Mouse (Mus musculus) urinary bladder, adult 2 months (tissue): ENCODE results near the gene Eya4. TPM values are rescaled to one million over a fixed set of nuclear protein-coding genes. Genes with fewer than 3 reads are reported as not detected.

Source experiments
- DNase-seq: peaks from one replicate; pipeline ENCODE4 v3.0.0; 2022; ENCODE audit warnings: low spot score
- polyA plus RNA-seq: library from polyadenylated mRNA; depleted of rRNA; stranded (reverse); fragments of >200 nt; gene quantifications from 2 replicates; pipeline ENCODE4 v1.2.3, GENCODE M21; 2012

Eya4 gene
- polyA plus RNA-seq, 1 experiment, result 6.1 TPM

DNA sequence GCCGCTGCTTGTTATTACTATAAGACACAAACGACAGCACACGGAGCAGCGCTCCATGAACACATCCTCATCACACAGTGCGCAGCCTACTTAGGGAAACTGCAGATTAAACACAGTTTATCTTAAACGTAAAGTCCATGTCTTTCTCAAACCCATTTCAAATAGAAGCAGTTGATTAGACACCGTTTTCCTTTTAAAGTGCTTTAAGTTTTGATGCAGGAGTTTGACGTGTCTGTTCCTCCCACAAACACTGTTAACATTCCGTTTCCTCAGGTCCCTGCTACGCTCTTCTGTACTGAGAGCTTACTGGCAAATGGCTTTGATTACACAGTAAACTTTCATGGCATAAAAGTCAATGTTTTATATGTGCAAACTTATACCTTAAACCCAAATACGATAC is 191.4 kb downstream of the Eya4 start:
- DNase-seq, result no peak

DNA sequence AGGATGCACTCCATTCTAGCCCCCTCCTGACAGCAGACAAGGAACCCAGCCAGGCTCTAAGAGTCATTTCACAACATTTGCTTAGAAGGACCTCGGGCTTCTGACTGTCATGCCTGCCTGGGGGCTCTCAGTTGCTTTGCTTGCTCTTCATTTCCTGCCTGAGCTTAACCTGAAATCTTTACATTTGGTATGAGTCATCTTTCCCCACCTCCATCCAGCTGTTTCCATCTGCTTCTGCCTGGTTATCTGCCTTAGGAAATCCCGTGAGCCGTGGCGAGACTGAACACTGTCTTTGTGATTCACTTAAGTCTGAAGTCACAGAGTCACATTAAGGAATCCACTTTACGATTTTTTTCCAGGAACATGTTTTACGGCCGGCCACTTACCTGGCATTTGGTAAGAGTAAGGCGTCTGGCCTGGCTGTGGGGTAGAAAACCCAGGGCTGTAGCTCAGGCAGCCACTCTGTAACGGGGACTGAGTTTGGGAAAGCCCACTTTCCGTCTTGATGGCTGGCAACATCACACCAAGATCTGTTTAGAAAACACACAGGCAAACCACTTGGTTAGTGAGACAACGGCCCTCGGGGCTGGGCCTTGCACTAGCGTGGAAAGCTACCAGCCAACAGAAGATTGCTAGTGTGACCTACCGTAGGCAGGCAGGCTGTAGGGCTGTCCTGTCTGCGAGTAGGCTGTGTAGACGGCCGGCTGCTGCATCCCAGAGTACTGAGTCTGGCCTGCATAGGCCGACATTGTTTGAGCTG is 193.5 kb downstream of the Eya4 start:
- DNase-seq, result no peak

DNA sequence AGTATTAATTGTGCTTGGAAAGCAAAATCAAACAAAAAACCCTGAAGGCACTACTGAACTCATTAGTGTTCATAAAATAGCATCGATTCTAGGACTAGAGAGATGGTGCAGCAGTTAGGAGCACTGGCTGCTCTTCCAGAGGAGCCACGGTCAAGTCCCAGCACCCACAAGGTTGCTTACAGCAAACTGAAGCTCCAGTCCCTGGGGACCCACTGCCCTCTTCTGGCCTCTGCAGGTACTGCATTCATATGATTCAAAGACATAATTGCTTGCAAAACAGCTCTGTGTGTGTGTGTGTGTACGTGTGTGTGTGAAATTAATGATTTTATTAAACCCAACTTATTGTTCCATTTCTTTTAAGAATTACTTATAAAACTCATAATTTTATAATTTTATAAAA is 200.2 kb downstream of the Eya4 start:
- no peak for DNase-seq

DNA sequence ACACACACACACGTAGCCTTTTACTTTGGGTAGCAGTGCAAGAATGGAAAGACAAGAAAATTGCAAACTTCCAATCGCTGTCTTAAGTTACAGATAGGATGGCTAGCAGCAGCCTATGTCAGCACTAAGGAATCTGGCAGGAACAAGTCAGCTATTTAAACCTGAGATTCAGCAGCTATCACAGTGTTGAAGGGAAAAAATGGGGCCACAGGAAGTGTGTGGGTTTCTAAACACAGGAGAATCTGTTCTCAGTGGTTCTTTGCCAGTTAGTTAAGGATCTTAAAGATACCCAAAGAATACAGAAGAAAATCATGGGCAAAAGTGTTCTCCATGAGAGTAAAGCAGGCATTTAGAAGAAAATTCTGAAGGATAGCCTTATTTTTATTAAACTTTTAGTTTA is 206.0 kb downstream of the Eya4 start:
- DNase-seq, result no peak

DNA sequence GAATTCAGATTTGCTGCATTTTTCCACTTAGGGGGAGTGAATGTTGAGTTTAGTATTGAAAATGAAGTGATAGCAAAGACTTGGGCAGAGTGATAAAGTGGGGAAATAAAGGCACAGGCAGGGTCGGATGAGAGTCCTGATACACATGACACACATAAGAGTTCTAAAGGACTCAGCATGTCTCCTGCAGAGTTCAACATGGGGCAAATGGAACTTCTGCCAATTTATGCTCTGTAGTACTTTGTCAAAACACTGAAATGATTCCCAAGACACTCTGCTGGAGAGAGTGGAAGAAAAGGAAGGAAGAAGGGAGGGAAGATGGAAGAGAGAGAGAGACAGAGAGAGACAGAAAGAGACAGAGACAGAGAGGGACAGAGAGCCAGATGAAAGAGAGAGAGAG is 222.6 kb downstream of the Eya4 start:
- DNase-seq, result no peak

DNA sequence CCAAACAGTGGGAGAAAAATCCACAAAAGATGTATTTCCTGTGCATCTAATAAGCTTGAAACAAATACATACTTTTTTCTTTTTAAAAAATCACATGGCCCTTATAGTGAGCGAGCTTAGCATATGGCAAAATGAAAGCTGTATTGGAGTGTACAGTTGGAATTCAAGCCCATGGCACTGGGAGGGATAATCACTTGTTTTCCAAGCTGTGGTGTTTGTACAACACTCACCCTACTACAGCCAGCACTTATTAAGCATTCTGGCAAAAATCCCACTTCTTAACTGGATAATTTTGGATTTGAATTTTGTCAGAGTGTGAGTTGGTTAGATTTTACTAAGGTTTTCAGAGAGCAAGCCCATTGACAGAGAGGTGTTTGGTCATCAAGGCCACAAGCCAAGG is 223.4 kb downstream of the Eya4 start:
- no peak for DNase-seq

DNA sequence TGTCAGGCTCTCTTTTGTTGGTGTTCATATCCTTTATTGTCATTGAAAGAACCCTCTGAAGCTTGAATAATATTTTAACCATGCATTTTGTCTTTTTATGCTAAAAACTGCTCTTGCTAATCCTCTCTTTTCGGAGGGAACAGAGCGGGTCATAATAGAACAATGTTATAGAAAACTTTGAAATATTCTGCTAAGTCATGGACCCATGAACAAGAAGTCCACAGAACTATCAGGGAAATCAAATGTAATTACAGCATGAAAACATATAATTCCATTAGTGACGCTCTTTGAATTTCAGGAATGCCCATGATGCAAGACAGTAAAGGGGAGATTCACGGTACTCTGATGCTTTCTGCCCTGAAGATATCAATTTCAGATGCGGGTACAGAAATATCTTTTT is 224.1 kb downstream of the Eya4 start:
- DNase-seq, result no peak

DNA sequence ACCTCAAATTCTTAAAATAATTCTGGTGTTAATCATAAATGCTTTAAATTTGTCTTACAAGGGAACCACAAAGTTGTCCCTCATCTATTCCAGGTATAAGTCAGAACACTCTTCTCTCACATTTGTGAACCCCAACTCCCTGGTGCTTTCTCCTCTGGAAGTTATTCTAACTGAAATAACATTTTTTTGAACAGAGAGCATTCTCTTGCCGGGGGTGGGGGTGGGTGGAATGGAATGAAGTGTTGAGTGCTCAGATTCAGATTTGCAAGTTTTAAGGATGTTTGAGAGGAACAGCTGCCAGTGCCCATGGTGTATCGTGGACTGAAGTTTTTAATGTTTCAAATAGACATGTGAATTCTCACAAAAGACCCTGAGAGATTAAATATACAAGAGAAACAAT is 230.1 kb downstream of the Eya4 start:
- no peak for DNase-seq

DNA sequence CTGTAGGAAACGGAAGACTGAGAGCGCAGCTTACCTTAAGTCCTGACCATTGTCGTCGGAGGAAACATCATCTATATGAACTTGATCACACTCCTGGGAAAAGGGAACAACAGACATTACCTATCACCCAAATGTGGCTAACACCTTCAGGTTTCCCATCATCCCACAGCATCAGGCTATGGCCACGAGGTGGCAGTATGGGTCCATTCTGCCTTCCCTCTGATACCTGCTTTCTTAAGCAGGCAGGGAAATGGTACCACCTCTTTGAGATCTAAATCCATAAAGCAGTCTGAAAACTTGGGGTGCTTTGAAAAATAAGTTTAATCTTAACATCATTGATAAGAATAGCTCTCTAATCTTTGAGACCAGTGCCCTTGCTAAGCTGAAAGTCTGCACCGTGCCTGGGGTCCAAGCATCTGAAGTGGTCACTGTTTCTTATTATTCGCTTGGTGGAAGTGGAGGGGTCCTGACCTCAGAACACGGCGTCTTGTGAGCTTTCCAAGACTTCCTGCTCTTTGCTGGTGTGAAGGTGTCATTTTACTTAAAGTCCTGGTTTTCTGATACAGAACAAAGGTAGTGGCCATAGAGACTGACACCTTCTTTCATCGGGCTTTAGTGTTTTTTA is 233.7 kb downstream of the Eya4 start:
- DNase-seq, result peak; percentile 43

DNA sequence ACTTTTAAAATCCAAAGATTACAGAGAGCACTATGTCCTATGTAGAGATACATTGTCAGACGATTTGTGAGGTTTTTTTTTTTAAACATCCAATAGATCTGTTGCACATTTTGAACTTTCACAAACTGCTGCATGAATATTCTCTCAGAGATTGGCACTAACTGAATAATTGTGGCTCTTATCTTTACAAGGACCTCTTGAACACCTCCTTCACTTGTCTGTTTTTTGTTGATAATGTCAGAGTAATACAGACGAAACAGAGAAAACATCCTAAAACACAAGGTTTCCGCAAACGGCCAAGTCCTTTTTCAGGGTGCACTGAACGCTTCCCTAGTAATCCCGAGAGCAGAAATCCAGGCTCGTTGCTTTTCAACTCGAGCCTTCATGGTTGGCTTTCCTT is 234.5 kb downstream of the Eya4 start:
- DNase-seq, result no peak

DNA sequence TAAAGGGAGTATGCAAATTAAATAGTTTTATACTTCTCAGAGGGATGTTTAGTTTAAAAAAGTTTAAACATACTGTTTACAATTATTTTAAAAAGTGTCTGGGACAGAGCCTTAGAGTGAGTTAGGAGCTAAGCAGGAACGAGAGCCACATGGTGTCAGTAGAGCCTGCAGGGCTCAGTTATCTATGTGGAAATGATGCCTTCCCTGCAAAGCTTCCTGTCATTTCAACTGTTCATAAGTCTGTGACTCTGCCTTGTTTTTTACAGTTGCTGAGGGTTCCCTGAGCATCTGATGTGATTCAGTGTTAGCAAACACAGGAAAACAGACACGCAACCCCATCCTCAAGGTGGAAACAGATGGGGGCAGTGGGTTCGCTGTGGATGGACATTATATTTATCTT is 235.3 kb downstream of the Eya4 start:
- no peak for DNase-seq

DNA sequence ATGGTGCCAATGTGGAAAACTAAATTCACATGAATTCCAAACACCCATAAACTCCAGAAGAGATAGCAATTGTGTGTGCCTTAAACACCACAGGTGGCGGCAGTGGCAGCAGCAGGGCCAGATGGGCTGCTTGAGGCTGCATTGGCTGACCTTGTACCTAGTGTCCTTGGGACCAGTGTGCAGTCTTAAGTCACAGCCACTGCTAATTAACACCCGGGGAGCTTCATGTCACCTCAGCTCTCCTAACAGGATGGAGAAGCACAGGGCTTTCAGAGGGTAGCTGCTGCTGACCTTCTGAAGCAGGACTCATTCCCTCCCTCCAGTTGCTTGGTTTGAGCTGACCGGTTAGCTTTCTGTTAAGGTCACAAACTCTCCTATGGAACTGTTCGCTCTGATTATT is 242.5 kb downstream of the Eya4 start:
- no peak for DNase-seq

DNA sequence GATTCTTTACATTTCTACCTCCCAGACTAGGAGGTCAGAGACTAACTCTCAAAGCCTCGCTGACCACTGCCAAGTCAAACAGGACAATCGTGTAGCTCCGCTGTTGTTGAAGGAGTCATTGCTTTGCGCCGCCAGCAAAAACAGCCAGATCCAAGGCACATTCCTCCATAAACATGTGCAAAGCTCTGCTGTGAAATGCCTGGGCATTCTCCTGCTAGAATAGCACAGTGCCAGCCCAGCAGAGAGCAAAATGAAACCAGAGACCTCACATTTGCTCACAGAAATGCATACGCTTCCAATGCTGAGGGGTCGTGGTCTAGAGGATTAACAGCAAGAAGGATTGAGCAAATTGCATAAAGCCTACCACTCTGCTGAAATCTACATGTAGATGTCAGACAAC is 258.1 kb downstream of the Eya4 start:
- DNase-seq, result no peak

DNA sequence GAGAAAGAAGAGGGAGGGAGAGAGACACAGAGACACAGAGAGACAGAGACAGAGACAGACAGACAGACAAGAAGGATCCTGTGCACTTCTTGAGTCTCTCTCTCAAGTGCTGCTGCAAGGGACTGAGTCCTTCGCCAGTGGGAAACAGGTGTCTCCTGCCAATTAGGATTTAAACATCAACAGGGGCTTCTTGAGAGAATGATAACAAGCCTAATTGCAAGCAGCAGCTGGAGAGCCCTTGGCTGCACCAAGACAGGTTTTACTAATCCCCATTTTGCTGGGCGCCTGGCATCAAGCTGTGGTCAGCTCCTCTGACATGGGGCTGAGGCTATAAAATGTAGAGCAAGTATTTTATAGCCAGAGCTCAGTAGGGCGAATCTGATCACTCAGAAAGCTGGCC is 259.0 kb downstream of the Eya4 start:
- DNase-seq, result no peak

DNA sequence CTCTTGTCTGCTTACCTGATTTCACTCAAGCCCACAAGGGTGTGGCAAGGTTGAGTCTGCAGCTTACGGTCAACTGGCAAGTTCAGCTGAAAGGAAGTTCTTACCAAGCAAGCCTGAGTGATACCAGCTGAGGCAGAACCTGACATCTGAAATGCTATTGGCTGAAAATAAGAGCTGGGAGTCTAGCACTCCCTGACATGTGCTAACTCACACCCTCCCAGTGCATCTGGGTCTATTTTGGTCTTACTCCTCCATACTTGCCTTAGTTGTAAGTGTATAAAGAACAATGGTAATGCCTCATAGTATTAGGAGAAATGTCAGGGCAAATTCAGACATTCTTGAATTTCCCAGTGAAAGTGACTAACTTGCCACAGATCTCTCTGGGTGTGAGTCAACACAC is 260.3 kb downstream of the Eya4 start:
- DNase-seq, result no peak

DNA sequence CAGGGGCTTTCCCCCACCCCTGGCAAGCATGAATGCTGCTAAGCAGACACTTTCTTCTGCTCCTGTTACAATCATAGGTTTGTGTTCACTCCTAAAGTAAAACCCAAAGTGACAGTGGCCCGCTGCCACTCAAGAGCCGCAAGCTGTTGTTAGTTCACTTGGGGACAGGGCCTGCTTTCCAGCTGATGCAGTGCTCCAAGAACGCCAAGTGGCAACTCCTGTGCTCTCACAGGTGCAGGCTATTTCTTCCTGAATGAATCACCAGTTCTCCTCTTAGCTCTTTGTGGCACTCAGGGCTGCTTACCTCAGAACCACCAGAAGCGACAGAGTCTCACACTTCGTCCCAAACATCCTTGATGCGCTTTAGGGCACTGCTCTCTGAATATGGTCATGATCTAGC is 261.3 kb downstream of the Eya4 start:
- DNase-seq, result no peak

DNA sequence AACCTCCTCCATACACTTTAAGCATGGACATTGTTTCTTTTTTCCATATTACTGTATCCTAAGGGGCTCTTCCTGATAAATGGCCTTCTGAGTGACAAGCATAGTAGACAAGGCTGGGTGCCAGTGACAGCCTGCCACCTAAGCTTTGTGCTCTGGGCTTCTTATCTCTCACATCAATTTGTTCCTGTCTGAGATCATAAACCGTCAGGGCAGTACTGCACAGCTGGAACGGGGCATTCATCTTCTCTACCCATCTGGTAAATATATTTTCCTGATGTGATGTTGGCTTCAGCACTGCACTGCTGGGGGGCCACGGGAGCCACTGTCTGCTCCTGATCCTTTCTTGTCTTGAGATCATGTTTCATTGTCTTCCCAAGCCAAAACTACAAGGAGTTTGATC is 261.8 kb downstream of the Eya4 start:
- DNase-seq, result no peak

DNA sequence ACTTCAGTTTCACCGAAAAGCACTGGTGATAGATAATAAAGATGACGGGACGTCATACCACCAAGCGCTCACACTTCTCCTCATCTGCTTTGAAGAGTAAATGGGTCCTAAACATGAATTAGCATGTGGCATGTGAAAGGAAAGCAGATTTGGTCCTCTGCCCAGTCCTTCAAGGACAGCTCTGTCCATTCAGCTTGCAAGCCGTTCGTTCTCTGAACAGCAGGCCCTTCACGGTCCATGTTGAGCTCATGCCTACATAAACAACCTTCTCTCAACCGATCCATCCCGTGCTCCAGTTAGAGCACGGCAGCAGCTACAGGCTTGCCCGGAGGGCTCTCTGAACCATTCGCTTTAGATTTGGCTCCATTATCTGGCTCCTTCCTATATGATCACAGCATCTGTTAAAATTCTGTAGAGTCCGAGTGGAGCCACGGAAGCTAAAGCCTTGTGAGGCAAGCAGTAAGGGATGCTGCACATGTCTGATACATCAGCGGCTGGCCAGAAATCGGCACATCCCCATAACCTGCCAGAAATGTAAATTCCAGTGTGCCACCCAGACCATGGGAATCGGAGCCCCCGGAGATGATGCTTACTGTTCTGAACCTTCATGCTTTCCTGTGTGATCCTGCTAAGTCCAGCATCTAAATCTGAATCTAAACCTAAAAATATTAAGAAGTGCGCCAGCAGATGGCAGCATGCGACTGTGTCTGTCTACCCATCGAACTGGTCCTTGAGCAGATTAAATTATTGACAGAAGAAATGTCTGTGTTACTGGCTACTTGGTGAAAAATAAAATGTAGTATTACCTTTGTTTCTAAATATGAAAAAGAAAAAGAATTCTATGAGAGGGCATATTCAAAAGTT is 264.0 kb downstream of the Eya4 start:
- no peak for DNase-seq

DNA sequence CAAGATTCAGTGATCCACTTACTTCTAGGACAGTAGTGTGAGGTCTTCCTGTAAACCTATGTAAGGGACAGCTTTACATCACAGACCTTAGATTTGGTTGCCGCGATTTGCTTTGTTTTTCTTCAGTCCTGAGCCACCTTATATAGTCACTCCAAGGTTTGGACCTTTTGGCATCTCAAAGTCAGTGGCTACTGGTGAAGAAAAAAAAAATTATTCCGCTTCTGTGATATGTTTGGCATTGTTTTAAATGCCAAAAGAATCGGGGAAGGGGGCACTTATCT is 269.1 kb downstream of the Eya4 start:
- DNase-seq, result no peak

DNA sequence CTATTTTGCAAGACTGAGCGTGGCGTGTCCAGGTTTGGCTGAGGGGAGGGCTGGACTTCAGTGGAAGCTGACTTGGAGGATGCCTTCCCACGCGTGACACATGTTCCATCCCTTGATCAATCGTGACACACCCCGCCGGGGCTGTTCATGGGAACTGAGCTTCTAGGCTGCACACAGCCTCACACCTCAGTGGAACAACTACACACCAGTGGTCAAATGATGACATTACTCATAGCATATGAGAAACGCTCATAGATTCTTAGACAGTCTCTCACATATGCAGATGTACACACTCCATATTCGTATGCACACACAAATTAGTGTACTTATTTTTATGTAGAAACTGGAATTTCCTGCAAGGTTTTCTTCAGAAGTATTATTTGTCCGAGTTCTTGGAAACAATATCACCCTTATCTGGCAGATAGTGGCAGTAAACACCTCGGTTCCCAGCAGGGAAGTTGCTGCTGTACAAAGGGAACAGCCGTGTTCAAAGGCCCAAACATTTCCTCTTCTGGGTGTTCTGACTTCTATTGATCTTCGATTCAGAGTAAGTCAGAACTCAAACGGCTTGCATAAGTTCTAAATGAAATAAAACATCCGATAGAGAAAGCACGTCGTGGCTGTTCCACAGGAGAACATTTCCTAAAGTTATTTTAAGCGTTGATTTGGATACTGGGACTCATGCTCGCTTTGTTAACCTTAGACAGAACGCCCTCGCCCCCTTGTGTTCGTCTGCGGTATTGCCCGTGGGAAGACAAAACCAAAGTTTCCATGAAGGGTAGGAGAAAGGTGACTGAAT is 269.6 kb downstream of the Eya4 start:
- peak; percentile 72 for DNase-seq

DNA sequence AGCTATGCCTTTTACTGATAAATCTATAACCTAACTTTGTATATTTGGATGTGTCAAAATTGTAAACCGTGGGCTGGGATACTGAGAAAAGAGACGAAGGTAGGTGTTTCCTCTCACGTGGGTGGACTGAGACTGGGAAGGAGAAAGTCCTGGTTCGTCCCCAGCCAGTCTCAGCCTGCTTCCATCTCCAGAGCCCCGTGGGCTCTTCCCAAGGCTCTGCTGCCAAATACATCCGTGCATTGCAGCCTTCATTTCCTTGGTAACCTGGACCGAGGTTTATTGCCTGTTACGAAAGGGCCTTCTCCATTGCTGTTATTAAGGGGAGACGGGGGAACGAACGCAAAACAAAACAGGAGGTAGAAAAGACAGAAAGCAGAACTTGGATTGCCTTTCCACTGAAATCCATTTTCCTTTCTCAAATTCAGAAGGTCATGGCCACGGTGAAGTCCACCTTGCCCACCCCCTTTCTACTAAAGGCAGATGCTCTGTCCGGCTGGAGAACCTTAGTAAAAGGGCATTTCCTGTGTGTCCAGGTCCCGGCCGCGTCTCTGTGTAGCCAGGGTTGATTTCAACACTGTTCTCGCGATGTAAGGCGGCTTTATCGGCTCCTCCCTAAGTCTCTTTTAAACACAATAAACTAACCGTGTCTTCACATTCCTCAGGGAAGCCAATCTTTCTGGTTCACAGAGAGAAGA is 273.7 kb downstream of the Eya4 start:
- no peak for DNase-seq

DNA sequence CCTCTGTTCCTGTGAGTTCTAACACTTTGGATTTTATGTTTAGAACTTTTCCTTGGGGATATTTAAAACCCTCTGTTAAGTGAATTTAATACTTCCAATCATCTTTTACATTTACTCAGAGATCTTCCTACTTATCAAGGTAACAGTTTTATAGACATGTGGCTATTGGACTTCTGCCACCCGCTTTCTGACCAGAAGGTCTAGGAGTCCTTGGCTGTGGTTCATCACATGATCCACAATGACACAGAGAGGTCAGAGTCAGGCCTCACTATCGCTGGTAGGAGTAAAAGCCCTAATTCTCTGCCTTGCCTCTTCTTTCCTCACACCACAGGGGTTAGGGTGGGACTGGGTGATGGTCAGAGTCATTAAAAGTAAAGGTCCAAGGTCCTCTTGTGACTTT is 277.2 kb downstream of the Eya4 start:
- DNase-seq, result no peak
